Mouse (Mus musculus): ENCODE measurements at regions not wholly inside any gene's neighbourhood (a gene's known extent, or its start where the extent isn't known, plus 50 kb on each side); places are given as distances from the start of the nearest gene placed in this dataset.
A peak's percentile ranks its signal among the peaks of the same experiment; 100 is the strongest.

GRCm38 (mm10) chr19:14940207-14940952 is 342.5 kb upstream of the Tle4 start:
- no peak for DNase-seq (ENCODE audit: extremely low spot score in 1 of 2, low spot score in 1 of 2)

- DNase-seq (ENCODE audit: extremely low spot score in 1 of 2, low spot score in 1 of 2): no peak
These were observed 324.4 kb upstream of the Tle4 start for GRCm38 (mm10) chr19:14922238-14922637.

GRCm38 (mm10) chr19:14911056-14911850 is 313.4 kb upstream of the Tle4 start:
- DNase-seq (ENCODE audit: extremely low spot score in 1 of 2, low spot score in 1 of 2): no peak

- no peak for DNase-seq (ENCODE audit: extremely low spot score in 1 of 2, low spot score in 1 of 2)
These were observed 297.0 kb upstream of the Tle4 start for GRCm38 (mm10) chr19:14894875-14895274.

- no peak for DNase-seq (ENCODE audit: extremely low spot score in 1 of 2, low spot score in 1 of 2)
These were observed 294.5 kb upstream of the Tle4 start for GRCm38 (mm10) chr19:14892390-14892758.

GRCm38 (mm10) chr19:14891689-14892389 is 294.0 kb upstream of the Tle4 start:
- DNase-seq (ENCODE audit: extremely low spot score in 1 of 2, low spot score in 1 of 2): no peak

- no peak for DNase-seq (ENCODE audit: extremely low spot score in 1 of 2, low spot score in 1 of 2)
These were observed 293.2 kb upstream of the Tle4 start for GRCm38 (mm10) chr19:14891090-14891428.

- DNase-seq (ENCODE audit: extremely low spot score in 1 of 2, low spot score in 1 of 2): peak in 1 of 2 experiments; percentile 35
These were observed 292.6 kb upstream of the Tle4 start for GRCm38 (mm10) chr19:14890241-14891089.

GRCm38 (mm10) chr19:14889794-14890193 is 291.9 kb upstream of the Tle4 start:
- DNase-seq (ENCODE audit: extremely low spot score in 1 of 2, low spot score in 1 of 2): no peak

GRCm38 (mm10) chr19:14883707-14884421 is 286.0 kb upstream of the Tle4 start:
- DNase-seq (ENCODE audit: extremely low spot score in 1 of 2, low spot score in 1 of 2): no peak

GRCm38 (mm10) chr19:14880818-14881217 is 283.0 kb upstream of the Tle4 start:
- DNase-seq (ENCODE audit: extremely low spot score in 1 of 2, low spot score in 1 of 2): no peak

- DNase-seq (ENCODE audit: extremely low spot score in 1 of 2, low spot score in 1 of 2): no peak
These were observed 276.1 kb upstream of the Tle4 start for GRCm38 (mm10) chr19:14873986-14874385.

- peak in 1 of 2 experiments; percentile 17 for DNase-seq (ENCODE audit: extremely low spot score in 1 of 2, low spot score in 1 of 2)
These were observed 273.5 kb upstream of the Tle4 start for GRCm38 (mm10) chr19:14871178-14871867.

GRCm38 (mm10) chr19:14862654-14863468 is 265.0 kb upstream of the Tle4 start:
- DNase-seq (ENCODE audit: extremely low spot score in 1 of 2, low spot score in 1 of 2): no peak

GRCm38 (mm10) chr19:14855036-14855435 is 257.2 kb upstream of the Tle4 start:
- no peak for DNase-seq (ENCODE audit: extremely low spot score in 1 of 2, low spot score in 1 of 2)

- no peak for DNase-seq (ENCODE audit: extremely low spot score in 1 of 2, low spot score in 1 of 2)
These were observed 255.6 kb upstream of the Tle4 start for GRCm38 (mm10) chr19:14853416-14853815.

GRCm38 (mm10) chr19:14849561-14849960 is 251.7 kb upstream of the Tle4 start:
- DNase-seq (ENCODE audit: extremely low spot score in 1 of 2, low spot score in 1 of 2): no peak

- DNase-seq (ENCODE audit: extremely low spot score in 1 of 2, low spot score in 1 of 2): no peak
These were observed 249.3 kb upstream of the Tle4 start for GRCm38 (mm10) chr19:14847120-14847519.
